Mouse (Mus musculus) right cerebral cortex, postnatal 36 days (tissue): ENCODE measurements around the gene Dnajb7.

ENCODE experiments used
- DNase-seq, 2 experiments: peaks; one replicate each; pipeline ENCODE4 v3.0.0; 2022; ENCODE audit warnings: low spot score in 2 of 2, mixed read lengths in 1 of 2

The Dnajb7 gene

GRCm38 (mm10) chr15:81365246-81365645 lies 42.9 kb downstream of the Dnajb7 start:
- DNase-seq, result no peak

GRCm38 (mm10) chr15:81364271-81364670 lies 43.8 kb downstream of the Dnajb7 start:
- no peak for DNase-seq

GRCm38 (mm10) chr15:81362501-81362900 lies 45.6 kb downstream of the Dnajb7 start:
- no peak for DNase-seq

DNA sequence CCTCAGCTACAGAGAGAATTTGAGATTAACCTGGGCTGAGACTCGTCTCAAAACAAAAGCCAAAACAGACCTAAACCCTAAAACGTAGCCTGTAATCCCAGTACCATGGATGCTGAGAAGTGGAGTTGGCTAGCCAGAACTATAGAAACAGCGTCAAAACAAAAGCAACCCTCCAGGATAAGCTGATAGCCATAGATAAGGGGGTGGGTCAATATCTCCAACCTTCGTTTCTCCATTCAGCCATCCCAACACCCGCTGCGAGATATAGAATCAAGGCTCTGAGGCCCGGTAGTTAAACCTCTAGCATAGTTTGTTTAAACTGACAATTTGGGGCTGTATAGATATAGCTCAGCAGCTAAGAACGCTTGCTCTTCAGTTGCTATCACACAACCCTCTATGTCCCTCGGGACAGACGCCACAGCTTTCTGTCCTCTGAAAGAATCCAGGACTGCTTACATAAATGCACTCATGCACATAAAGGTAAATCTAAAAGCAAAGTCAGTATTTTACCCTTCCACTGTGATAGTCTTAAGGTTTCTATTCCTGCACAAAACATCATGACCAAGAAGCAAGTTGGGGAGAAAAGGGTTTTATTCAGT lies 46.6 kb downstream of the Dnajb7 start:
- no peak for DNase-seq

DNA sequence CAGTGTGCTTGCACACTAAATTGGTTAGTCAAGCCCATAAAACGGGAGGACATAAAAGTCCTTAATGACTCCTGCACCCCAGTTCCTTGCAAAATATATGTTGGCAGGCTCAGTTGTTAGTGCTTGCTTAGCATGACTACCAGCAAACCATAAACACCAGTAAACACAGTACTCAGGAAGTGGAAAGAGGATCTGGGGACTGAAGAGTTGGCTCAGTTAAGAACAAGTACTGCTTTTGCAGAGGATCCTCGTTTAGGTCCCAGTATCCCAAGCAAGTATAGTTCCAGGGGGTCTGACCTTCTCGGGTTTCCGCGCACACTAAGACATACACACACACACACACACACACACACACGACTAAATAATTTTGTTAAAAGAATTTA lies 47.1 kb downstream of the Dnajb7 start:
- DNase-seq, result no peak

- DNase-seq, result peak; percentile 86 to 89
These were observed 47.6 kb downstream of the Dnajb7 start, which contains the start of gene Slc25a17 for GRCm38 (mm10) chr15:81360345-81361021. TSS of gene Slc25a17 (minus strand) at chr15:81360812.

DNA sequence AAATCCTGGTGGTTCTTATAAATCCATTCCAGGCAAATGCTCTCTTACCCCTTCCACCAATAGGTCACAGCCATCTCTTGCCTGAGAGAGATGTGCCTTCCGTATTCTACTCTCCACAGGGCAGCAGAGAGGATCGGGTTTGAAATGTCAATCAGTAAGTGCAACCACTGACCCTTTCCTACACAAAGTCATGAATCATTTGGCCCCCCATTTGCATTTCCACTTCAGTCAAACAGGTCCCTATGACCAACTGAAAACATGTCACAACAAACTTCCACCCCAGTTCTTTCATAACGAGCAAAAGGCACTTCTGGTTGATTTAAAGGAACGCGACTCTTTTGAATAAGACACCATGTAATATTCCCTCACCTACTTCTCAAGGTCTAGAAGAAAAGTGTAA lies 48.7 kb downstream of the Dnajb7 start:
- no peak for DNase-seq

DNA sequence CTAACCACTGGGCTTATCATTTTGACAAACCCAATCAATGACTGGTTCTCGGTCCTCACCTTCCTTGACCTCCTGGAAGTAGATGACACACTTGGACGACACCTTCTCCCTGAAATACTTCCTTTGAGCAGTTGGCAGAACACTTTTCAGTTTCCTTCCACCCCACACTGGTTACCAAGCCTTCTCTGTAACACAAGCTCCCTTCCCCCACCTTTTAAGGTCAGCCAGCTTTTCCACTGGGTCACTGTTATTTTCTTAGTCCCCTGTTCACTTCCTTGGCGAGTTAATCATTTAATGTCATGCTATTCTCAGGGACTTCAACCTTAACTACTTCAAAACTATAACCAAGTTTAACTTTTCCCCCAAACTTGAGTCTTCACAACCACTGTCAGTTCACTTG lies 49.2 kb downstream of the Dnajb7 start:
- DNase-seq, result no peak

GRCm38 (mm10) chr15:81356946-81357345 lies 51.2 kb downstream of the Dnajb7 start:
- DNase-seq, result no peak
